Mouse (Mus musculus) thymus, adult 2 months (tissue): ENCODE results near the gene Frk.

Experiments used
- CTCF ChIP-seq: fragments of 200-500 bp; IDR thresholded peaks from 2 replicates; pipeline ENCODE4 v1.5.1; 2012; ENCODE audit warnings: mild to moderate bottlenecking, control low read depth, low read length, moderate library complexity, borderline replicate concordance; ENCODE audit not compliant: control insufficient read depth, poor library complexity, insufficient read depth; ENCODE audit errors: extremely low read depth
- POLR2A ChIP-seq: fragments of 200-500 bp; IDR thresholded peaks from 2 replicates; pipeline ENCODE4 v1.6.1; 2012; ENCODE audit warnings: mild to moderate bottlenecking, low read length, control low read depth, moderate library complexity; ENCODE audit not compliant: control insufficient read depth, poor library complexity, insufficient read depth; ENCODE audit errors: extremely low read depth

- TF ChIP-seq CTCF (no peak), POLR2A (no peak)
Observed at GRCm38 (mm10) chr10:34550612-34551011, 67.4 kb downstream of the Frk start.
